Mouse (Mus musculus): ENCODE measurements at regions not wholly inside any gene's neighbourhood (a gene's known extent, or its start where the extent isn't known, plus 50 kb on each side); places are given as distances from the start of the nearest gene placed in this dataset.
A peak's percentile ranks its signal among the peaks of the same experiment; 100 is the strongest.

- Histone ChIP-seq H3K27me3 (replicated peaks) (no peaks in the 10 kb centered on the region), H3K4me1 (no peaks in the 10 kb centered on the region), H3K4me3 (no peak overlapping the region), H3K36me3 (replicated peaks) (no peaks in the 10 kb centered on the region), H3K9ac (no peak overlapping the region), H3K4me2 (no peak overlapping the region), H3K9me3 (no peaks in the 10 kb centered on the region), H3K27ac (no peak overlapping the region; the same call in 1 of the 2 replicates)
- 8% methylated on average over 3 of the region's 3 CpGs for WGBS
- peak; percentile 80 for ATAC-seq (replicated peaks)
Observed at GRCm38 (mm10) chr2:139230453-139230852, 263.3 kb upstream of the Sptlc3 start.

GRCm38 (mm10) chr2:139250138-139250537 lies 243.6 kb upstream of the Sptlc3 start:
- WGBS: 64% methylated on average over 2 of the region's 2 CpGs
- Histone ChIP-seq H3K4me2 (no peak overlapping the region), H3K36me3 (replicated peaks) (no peaks in the 10 kb centered on the region), H3K4me3 (no peak overlapping the region), H3K9ac (no peak overlapping the region), H3K4me1 (no peaks in the 10 kb centered on the region), H3K27me3 (replicated peaks) (no peaks in the 10 kb centered on the region), H3K9me3 (no peaks in the 10 kb centered on the region), H3K27ac (no peak overlapping the region)
- ATAC-seq (replicated peaks): no peak

GRCm38 (mm10) chr2:139267119-139267518 lies 226.6 kb upstream of the Sptlc3 start:
- WGBS: 66% methylated on average over 2 of the region's 2 CpGs
- Histone ChIP-seq H3K4me1 (no peaks in the 10 kb centered on the region), H3K9me3 (no peaks in the 10 kb centered on the region), H3K4me2 (no peak overlapping the region), H3K4me3 (no peak overlapping the region), H3K36me3 (replicated peaks) (no peaks in the 10 kb centered on the region), H3K9ac (no peak overlapping the region), H3K27me3 (replicated peaks) (no peaks in the 10 kb centered on the region), H3K27ac (no peak overlapping the region)
- no peak for ATAC-seq (replicated peaks)

GRCm38 (mm10) chr2:139276581-139276980 lies 217.1 kb upstream of the Sptlc3 start:
- Histone ChIP-seq H3K9me3 (no peaks in the 10 kb centered on the region), H3K4me1 (no peaks in the 10 kb centered on the region), H3K36me3 (replicated peaks) (no peaks in the 10 kb centered on the region), H3K27me3 (replicated peaks) (no peaks in the 10 kb centered on the region), H3K4me2 (no peak overlapping the region), H3K4me3 (no peak overlapping the region), H3K27ac (no peak overlapping the region), H3K9ac (no peak overlapping the region)
- 76% methylated on average over 5 of the region's 5 CpGs for WGBS
- no peak for ATAC-seq (replicated peaks)

- no peaks in the 10 kb centered on the region for H3K36me3 ChIP-seq (replicated peaks)
- H3K9me3 ChIP-seq: no peaks in the 10 kb centered on the region
- no peaks in the 10 kb centered on the region for H3K27me3 ChIP-seq (replicated peaks)
- WGBS: 89% methylated on average over 8 of the region's 8 CpGs
- no peak overlapping the region for H3K4me3 ChIP-seq
- no peak for ATAC-seq (replicated peaks)
- H3K4me2 ChIP-seq: no peak overlapping the region
- no peak overlapping the region for H3K27ac ChIP-seq
- H3K4me1 ChIP-seq: no peaks in the 10 kb centered on the region
- H3K9ac ChIP-seq: no peak overlapping the region
Observed at GRCm38 (mm10) chr2:139277571-139277970, 216.1 kb upstream of the Sptlc3 start.

- 35% methylated on average over 3 of the region's 3 CpGs for WGBS
- Histone ChIP-seq H3K4me3 (no peak overlapping the region), H3K27ac (no peak overlapping the region), H3K36me3 (replicated peaks) (no peaks in the 10 kb centered on the region), H3K27me3 (replicated peaks) (no peaks in the 10 kb centered on the region), H3K4me1 (no peaks in the 10 kb centered on the region), H3K4me2 (no peak overlapping the region), H3K9me3 (no peaks in the 10 kb centered on the region), H3K9ac (no peak overlapping the region)
- ATAC-seq (replicated peaks): 0 out of 2 replicates have a peak, but pooled peaks have one; percentile 24
Observed at GRCm38 (mm10) chr2:139281056-139281455, 212.7 kb upstream of the Sptlc3 start.

- no peak for ATAC-seq (replicated peaks)
- H3K9ac ChIP-seq: no peak overlapping the region
- WGBS: 73% methylated on average over 4 of the region's 4 CpGs
- H3K27ac ChIP-seq: no peak overlapping the region
- H3K4me2 ChIP-seq: no peak overlapping the region
- no peaks in the 10 kb centered on the region for H3K27me3 ChIP-seq (replicated peaks)
- H3K4me1 ChIP-seq: no peaks in the 10 kb centered on the region
- H3K9me3 ChIP-seq: no peaks in the 10 kb centered on the region
- H3K4me3 ChIP-seq: no peak overlapping the region
- H3K36me3 ChIP-seq (replicated peaks): no peaks in the 10 kb centered on the region
Observed at GRCm38 (mm10) chr2:139284315-139284714, 209.4 kb upstream of the Sptlc3 start.

GRCm38 (mm10) chr2:139286446-139286845 lies 207.3 kb upstream of the Sptlc3 start:
- WGBS: 57% methylated on average over 2 of the region's 2 CpGs
- no peak overlapping the region for H3K4me3 ChIP-seq
- H3K36me3 ChIP-seq (replicated peaks): no peaks in the 10 kb centered on the region
- H3K9me3 ChIP-seq: no peaks in the 10 kb centered on the region
- ATAC-seq (replicated peaks): no peak
- no peak overlapping the region for H3K9ac ChIP-seq
- no peaks in the 10 kb centered on the region for H3K27me3 ChIP-seq (replicated peaks)
- no peak overlapping the region for H3K4me2 ChIP-seq
- H3K27ac ChIP-seq: no peak overlapping the region
- H3K4me1 ChIP-seq: no peaks in the 10 kb centered on the region

GRCm38 (mm10) chr2:139298541-139299152 lies 195.1 kb upstream of the Sptlc3 start:
- 63% methylated on average over 6 of the region's 6 CpGs for WGBS
- Histone ChIP-seq H3K4me2 (no peak overlapping the region), H3K4me1 (no peaks in the 10 kb centered on the region), H3K27me3 (replicated peaks) (no peaks in the 10 kb centered on the region), H3K36me3 (replicated peaks) (no peaks in the 10 kb centered on the region), H3K27ac (no peak overlapping the region), H3K9me3 (no peaks in the 10 kb centered on the region), H3K9ac (no peak overlapping the region), H3K4me3 (no peak overlapping the region)
- no peak for ATAC-seq (replicated peaks)

- Histone ChIP-seq H3K4me1 (no peaks in the 10 kb centered on the region), H3K4me2 (no peak overlapping the region), H3K9me3 (no peaks in the 10 kb centered on the region), H3K4me3 (no peak overlapping the region), H3K27me3 (replicated peaks) (no peaks in the 10 kb centered on the region), H3K27ac (no peak overlapping the region), H3K36me3 (replicated peaks) (no peaks in the 10 kb centered on the region), H3K9ac (no peak overlapping the region)
- WGBS: 86% methylated on average over 1 of the region's 1 CpGs
- no peak for ATAC-seq (replicated peaks)
Observed at GRCm38 (mm10) chr2:139311401-139311812, 182.3 kb upstream of the Sptlc3 start.

GRCm38 (mm10) chr2:139312053-139312452 lies 181.7 kb upstream of the Sptlc3 start:
- H3K4me3 ChIP-seq: no peak overlapping the region
- WGBS: 82% methylated on average over 4 of the region's 4 CpGs
- no peaks in the 10 kb centered on the region for H3K4me1 ChIP-seq
- H3K9ac ChIP-seq: no peak overlapping the region
- no peak overlapping the region for H3K27ac ChIP-seq
- no peaks in the 10 kb centered on the region for H3K36me3 ChIP-seq (replicated peaks)
- no peak overlapping the region for H3K4me2 ChIP-seq
- no peaks in the 10 kb centered on the region for H3K27me3 ChIP-seq (replicated peaks)
- no peak for ATAC-seq (replicated peaks)
- H3K9me3 ChIP-seq: no peaks in the 10 kb centered on the region

- H3K9ac ChIP-seq: no peak overlapping the region
- ATAC-seq (replicated peaks): no peak
- H3K4me1 ChIP-seq: no peaks in the 10 kb centered on the region
- H3K36me3 ChIP-seq (replicated peaks): no peaks in the 10 kb centered on the region
- 74% methylated on average over 2 of the region's 2 CpGs for WGBS
- H3K4me2 ChIP-seq: no peak overlapping the region
- H3K4me3 ChIP-seq: no peak overlapping the region
- no peak overlapping the region for H3K27ac ChIP-seq
- no peaks in the 10 kb centered on the region for H3K9me3 ChIP-seq
- H3K27me3 ChIP-seq (replicated peaks): no peaks in the 10 kb centered on the region
Observed at GRCm38 (mm10) chr2:139322509-139322908, 171.2 kb upstream of the Sptlc3 start.

GRCm38 (mm10) chr2:139325501-139325900 lies 168.2 kb upstream of the Sptlc3 start:
- no peak for ATAC-seq (replicated peaks)

More at GRCm38 (mm10) chr2:139325501-139325900, 168.2 kb upstream of the Sptlc3 start:
- no peaks in the 10 kb centered on the region for H3K36me3 ChIP-seq (replicated peaks)
- no peaks in the 10 kb centered on the region for H3K4me1 ChIP-seq
- no peak overlapping the region for H3K9ac ChIP-seq
- no peaks in the 10 kb centered on the region for H3K27me3 ChIP-seq (replicated peaks)
- H3K4me2 ChIP-seq: no peak overlapping the region
- 72% methylated on average over 3 of the region's 3 CpGs for WGBS
- no peak overlapping the region for H3K4me3 ChIP-seq
- no peaks in the 10 kb centered on the region for H3K9me3 ChIP-seq
- no peak overlapping the region for H3K27ac ChIP-seq

Measured in midbrain, embryonic 15.5 days (tissue).